Mouse (Mus musculus): ENCODE measurements around the gene Prom2. TPM values are rescaled to one million over a fixed set of nuclear protein-coding genes. Genes with fewer than 3 reads are reported as not detected.

Gene Prom2
- not detected in 2 replicates for polyA plus RNA-seq (2012; ENCODE audit: low replicate concordance)

DNA sequence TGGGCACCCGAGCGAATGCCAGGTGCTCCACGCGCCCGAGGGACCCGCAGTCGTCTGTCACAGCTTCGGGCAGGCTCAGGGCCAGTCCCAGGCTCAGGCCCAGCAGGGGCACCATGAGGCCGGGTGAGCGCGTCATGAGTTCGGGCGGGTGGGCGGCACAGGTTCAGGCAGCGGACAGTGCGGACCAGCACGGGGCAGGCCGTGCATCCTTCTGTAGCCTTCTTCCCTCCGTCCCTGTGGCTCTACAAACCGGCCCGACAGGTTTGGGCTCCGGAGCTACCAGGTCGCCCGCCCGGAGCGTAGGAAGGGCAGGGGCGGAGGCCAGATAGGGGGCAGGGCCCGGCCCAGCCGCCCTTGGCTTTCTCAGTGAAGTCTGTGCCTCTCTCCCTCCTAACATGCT lies at the start of gene Prom2:
Gene Prom2 (minus strand): TSS at position 283 of the 400 bp plus-strand sequence.

DNA sequence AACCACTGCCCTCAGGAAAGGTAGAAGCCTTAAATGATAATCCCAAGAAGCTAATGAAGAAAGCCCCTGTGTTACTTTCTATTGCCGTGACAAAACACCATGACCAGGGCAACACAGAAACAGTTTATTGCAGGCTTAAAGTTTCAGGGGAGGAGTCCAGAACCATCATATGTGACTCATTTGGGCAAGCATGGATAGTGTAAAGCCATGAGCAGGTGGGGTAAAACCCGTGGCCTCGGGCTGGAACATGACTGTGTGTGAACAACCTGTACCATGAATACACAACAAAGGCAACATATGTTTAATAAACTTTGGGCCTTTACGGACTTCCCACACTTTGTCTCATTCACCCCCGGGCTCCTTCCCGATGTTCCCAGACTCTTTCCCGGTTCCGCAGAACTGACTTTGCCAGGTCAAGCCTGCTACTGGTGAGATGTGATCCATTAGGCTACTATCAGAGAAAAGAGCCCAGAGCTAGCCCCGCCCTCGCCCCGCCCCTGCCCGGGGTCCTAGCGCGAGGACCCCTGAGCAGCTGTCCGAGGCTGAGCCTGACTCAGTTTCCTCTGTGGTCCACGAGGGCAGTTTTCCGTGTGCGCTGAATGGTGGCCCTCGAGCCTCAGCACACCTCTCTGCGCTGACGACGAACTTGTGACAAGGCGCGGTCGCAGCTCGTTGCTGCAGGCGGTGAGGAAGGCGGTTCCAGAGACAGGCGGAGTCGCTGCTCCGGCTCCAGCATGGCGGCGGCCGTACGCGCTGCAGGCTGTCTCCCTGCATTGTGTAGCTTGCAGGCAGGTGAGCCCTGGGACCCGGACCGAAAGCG lies 45.6 kb upstream of the Prom2 start, which contains the start of the genes Zfp661 and Mrps5:
Gene Zfp661 (minus strand): TSS at position 401 of the 820 bp plus-strand sequence.
Gene Mrps5 (plus strand): TSS at position 529 of the 820 bp plus-strand sequence.

DNA sequence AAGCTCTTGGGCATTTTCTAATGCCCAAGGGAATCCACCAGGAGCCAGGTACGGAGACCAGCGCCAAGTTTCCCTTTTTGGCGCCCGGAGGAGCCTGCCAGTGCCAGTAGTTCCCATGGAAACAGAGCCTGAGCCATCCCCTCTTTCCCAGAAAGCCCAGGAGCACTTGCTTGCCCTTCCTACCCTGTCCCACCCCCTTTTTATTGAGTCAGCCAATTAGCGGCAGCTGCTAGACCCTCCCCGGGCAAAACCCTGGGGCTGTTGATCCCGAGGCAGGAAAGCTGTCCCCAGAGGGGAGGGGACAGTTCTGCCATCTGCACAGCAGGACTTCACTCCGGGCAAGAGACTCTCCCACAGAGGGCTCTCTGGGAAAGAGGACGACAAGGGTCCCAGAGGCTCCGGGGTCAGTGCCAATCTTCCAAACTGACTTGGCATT lies 19.2 kb downstream of the Prom2 start, which contains the start of gene Kcnip3:
Gene Kcnip3 (minus strand): TSS at position 89 of the 436 bp plus-strand sequence.

Other genes starting within 250 kb of the Prom2 start
- 70.8 and 85.4 TPM in 2 replicates for gene Dusp2, start 205.3 kb downstream of the Prom2 start, polyA plus RNA-seq (2012; ENCODE audit: low replicate concordance)
- gene Astl, start 202.8 kb downstream of the Prom2 start, polyA plus RNA-seq (2012; ENCODE audit: low replicate concordance) = 0.08 TPM in 1 of 2 replicates, not detected in the other
- gene Adra2b, start 178.3 kb downstream of the Prom2 start, polyA plus RNA-seq (2012; ENCODE audit: low replicate concordance) = not detected in 2 replicates
- 0.13 and 0.86 TPM in 2 replicates for gene Gpat2, start 116.3 kb downstream of the Prom2 start, polyA plus RNA-seq (2012; ENCODE audit: low replicate concordance)
- 19.0 and 33.9 TPM in 2 replicates for gene Fahd2a, start 96.9 kb downstream of the Prom2 start, polyA plus RNA-seq (2012; ENCODE audit: low replicate concordance)
- 1.2 and 1.7 TPM in 2 replicates for gene Kcnip3, start 19.4 kb downstream of the Prom2 start, polyA plus RNA-seq (2012; ENCODE audit: low replicate concordance)
- gene Zfp661, start 45.6 kb upstream of the Prom2 start, polyA plus RNA-seq (2012; ENCODE audit: low replicate concordance) = 0.35 and 0.43 TPM in 2 replicates
- 58.9 and 78.2 TPM in 2 replicates for gene Mrps5, start 45.8 kb upstream of the Prom2 start, polyA plus RNA-seq (2012; ENCODE audit: low replicate concordance)
- gene Mal, start 115.2 kb upstream of the Prom2 start, polyA plus RNA-seq (2012; ENCODE audit: low replicate concordance) = 0.13 TPM in 1 of 2 replicates, not detected in the other
- 0.07 TPM in 1 of 2 replicates, not detected in the other for gene Mall, start 188.5 kb upstream of the Prom2 start, polyA plus RNA-seq (2012; ENCODE audit: low replicate concordance)
- 0.26 and 0.51 TPM in 2 replicates for gene Nphp1, start 247.4 kb upstream of the Prom2 start, polyA plus RNA-seq (2012; ENCODE audit: low replicate concordance)